Mouse (Mus musculus): ENCODE results near the gene Dnase1l2.

The Dnase1l2 gene

GRCm38 (mm10) chr17:24442632-24443155 lies at the start of gene Dnase1l2:
Dnase1l2 (minus strand) TSS chr17:24443105.
- no peak for DNase-seq (ENCODE audit: low read depth in 1 of 2, low spot score in 2 of 2)

GRCm38 (mm10) chr17:24490399-24490798 lies 47.5 kb upstream of the Dnase1l2 start:
- no peak for DNase-seq (ENCODE audit: low read depth in 1 of 2, low spot score in 2 of 2)

GRCm38 (mm10) chr17:24489265-24490030 lies 46.5 kb upstream of the Dnase1l2 start:
- DNase-seq (ENCODE audit: low read depth in 1 of 2, low spot score in 2 of 2) = no peak

- DNase-seq (ENCODE audit: low read depth in 1 of 2, low spot score in 2 of 2) = no peak
These were observed 45.9 kb upstream of the Dnase1l2 start for GRCm38 (mm10) chr17:24488662-24489264.

GRCm38 (mm10) chr17:24488186-24488661 lies 45.3 kb upstream of the Dnase1l2 start, which contains the start of gene Caskin1:
Caskin1 (plus strand) TSS chr17:24488601.
- no peak for DNase-seq (ENCODE audit: low read depth in 1 of 2, low spot score in 2 of 2)

- no peak for DNase-seq (ENCODE audit: low read depth in 1 of 2, low spot score in 2 of 2)
These were observed 42.4 kb upstream of the Dnase1l2 start for GRCm38 (mm10) chr17:24485090-24485860.

- no peak for DNase-seq (ENCODE audit: low read depth in 1 of 2, low spot score in 2 of 2)
These were observed 40.6 kb upstream of the Dnase1l2 start for GRCm38 (mm10) chr17:24483495-24483894.

- no peak for DNase-seq (ENCODE audit: low read depth in 1 of 2, low spot score in 2 of 2)
These were observed 38.3 kb upstream of the Dnase1l2 start for GRCm38 (mm10) chr17:24481027-24481815.

GRCm38 (mm10) chr17:24480201-24480826 lies 37.4 kb upstream of the Dnase1l2 start:
- DNase-seq (ENCODE audit: low read depth in 1 of 2, low spot score in 2 of 2) = no peak

- no peak for DNase-seq (ENCODE audit: low read depth in 1 of 2, low spot score in 2 of 2)
These were observed 36.5 kb upstream of the Dnase1l2 start for GRCm38 (mm10) chr17:24479431-24479830.

GRCm38 (mm10) chr17:24478663-24479380 lies 35.9 kb upstream of the Dnase1l2 start, which contains the start of gene Mlst8:
Mlst8 (minus strand) TSS chr17:24479078.
- peak; percentile 89 to 96 for DNase-seq (ENCODE audit: low read depth in 1 of 2, low spot score in 2 of 2)

GRCm38 (mm10) chr17:24477985-24478600 lies 35.2 kb upstream of the Dnase1l2 start:
- no peak for DNase-seq (ENCODE audit: low read depth in 1 of 2, low spot score in 2 of 2)

- DNase-seq (ENCODE audit: low read depth in 1 of 2, low spot score in 2 of 2) = no peak
These were observed 34.4 kb upstream of the Dnase1l2 start for GRCm38 (mm10) chr17:24477053-24477984.

GRCm38 (mm10) chr17:24476022-24476776 lies 33.3 kb upstream of the Dnase1l2 start:
- DNase-seq (ENCODE audit: low read depth in 1 of 2, low spot score in 2 of 2) = no peak

GRCm38 (mm10) chr17:24475586-24475985 lies 32.7 kb upstream of the Dnase1l2 start:
- no peak for DNase-seq (ENCODE audit: low read depth in 1 of 2, low spot score in 2 of 2)

GRCm38 (mm10) chr17:24474557-24474956 lies 31.7 kb upstream of the Dnase1l2 start:
- no peak for DNase-seq (ENCODE audit: low read depth in 1 of 2, low spot score in 2 of 2)

GRCm38 (mm10) chr17:24473612-24474275 lies 30.8 kb upstream of the Dnase1l2 start, which contains the start of gene Bricd5:
Bricd5 (plus strand) TSS chr17:24473884.
- DNase-seq (ENCODE audit: low read depth in 1 of 2, low spot score in 2 of 2) = no peak

All from monocyte, adult 2 months (primary cell).